Mouse (Mus musculus) small intestine, adult 2 months (tissue): ENCODE measurements around the gene Rpl10.

Experiments
- CTCF ChIP-seq: fragments of 200-500 bp; IDR thresholded peaks from 2 replicates; pipeline ENCODE4 v1.5.1; 2012; ENCODE audit warnings: low read depth, mild to moderate bottlenecking, control low read depth, inconsistent platforms, low read length, moderate library complexity, mixed read lengths; ENCODE audit not compliant: insufficient replicate concordance, insufficient read length; ENCODE audit errors: extremely low read depth
- POLR2A ChIP-seq: fragments of 200-500 bp; IDR thresholded peaks from 2 replicates; pipeline ENCODE4 v1.6.1; 2012; ENCODE audit warnings: low read depth, mild to moderate bottlenecking, control low read depth, inconsistent platforms, low read length, moderate library complexity

DNA sequence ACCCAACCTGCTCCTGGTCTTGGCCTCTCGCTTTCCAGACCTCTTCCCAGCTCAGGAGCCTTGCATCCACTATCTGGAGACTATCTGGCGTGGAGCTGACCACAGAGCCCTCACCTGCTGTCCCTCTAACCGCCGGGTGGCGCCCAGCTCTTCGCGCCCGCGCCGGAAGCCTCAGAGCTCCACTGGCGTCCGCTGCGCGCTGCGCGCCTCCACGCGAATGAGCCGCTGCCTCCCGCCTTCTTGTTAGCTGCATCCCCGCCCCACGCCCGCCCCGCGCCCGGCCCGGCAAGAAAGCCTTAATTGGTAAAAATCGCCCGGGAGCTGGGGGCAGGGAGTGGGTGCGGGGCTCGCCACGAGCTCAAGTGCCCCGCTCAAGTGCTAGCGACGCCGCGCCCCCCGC, 21.0 kb upstream of the Rpl10 start, which contains the start of gene Flna:
- no peak for TF ChIP-seq CTCF
- 0 out of 2 replicates have a peak, but pooled peaks have one; percentile 41 for TF ChIP-seq POLR2A
